Mouse (Mus musculus) adrenal gland, postnatal 4 days (tissue): ENCODE measurements around the gene Dgkd. TPM values are rescaled to one million over a fixed set of nuclear protein-coding genes. Genes with fewer than 3 reads are reported as not detected.

Experiments used
- DNase-seq, 2 experiments: peaks; one replicate each; pipeline ENCODE4 v3.0.0; 2021 to 2022; ENCODE audit warnings: low spot score in 2 of 2, mixed read lengths in 2 of 2
- total RNA-seq, 2 experiments: library from RNA; stranded (reverse); gene quantifications; 2 replicates each; pipeline ENCODE4 v1.2.3; 2021

Gene Dgkd
- total RNA-seq, 2 experiments from 2014 or later = 63.1 to 64.2 TPM

DNA sequence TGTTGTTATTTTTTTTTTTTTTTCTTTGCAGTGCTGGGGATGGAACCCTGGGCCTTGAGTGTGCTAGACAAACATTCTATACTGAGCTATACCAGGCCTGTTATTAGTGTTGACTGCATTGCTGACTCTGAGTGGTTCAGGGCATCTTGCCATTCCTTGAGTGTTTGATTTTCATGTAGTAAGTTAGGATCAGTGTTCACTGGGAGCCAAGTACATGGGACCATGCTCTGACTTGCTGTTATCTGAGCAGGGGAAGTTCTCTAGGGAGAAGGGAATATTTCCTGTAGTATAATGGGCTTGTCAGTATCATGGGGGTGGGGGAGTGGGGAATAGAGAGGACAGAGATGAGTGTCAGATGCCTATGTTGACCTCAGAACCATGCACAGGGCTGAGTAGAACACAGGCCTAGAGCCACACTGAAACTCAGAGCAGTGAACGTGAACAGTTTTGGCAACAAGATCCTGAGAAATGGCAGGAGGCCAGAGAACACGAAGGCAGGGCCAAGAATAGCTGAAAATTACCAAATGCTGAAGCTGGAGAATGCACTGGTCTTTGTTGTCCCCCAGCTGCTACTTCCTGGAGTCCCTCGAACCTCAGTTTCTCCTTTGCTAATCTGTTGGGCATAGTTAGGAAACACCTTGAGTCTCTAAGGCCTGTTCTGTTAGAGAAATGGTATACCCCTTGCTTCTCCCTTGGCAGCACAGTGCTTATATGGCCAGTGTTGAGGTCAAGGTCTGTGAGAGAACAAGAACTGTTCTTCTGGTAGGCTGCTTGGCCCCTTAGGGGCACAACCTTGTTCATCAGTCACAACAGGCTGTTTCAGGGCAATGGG is 26.6 kb downstream of the Dgkd start:
- DNase-seq = peak; percentile 22 to 46

DNA sequence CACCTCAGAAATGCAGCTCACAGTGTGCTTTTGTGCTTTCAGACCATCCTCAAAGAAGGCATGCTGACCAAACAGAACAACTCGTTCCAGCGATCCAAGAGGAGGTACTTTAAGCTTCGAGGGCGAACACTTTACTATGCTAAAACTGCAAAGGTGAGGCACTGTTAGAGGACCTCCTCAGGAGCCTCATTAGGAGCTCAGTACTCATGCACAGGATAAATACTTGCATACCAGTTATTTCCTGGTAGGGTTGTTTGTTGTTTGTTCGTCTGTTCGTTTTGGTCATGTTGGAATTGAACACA is 27.2 kb downstream of the Dgkd start:
- no peak for DNase-seq

DNA sequence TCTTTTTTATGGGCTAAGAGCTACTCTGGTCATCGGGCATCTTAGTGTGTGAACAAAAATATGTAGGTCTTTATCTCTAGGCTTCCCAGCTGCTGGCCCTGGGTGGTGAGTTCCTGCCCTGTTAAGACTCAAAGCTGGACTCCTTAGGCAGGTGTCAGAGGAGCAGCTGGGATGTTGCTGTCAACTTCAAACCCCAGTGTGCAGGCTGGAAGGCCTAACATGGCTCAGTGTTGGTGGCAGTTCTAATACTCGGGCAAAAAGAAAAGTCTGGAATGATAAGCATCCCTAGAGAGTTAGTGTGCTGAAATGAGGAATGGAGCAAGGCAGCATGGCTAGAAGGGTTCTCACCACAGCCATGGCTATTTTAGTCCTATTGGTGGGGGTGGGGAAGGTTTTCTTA is 27.8 kb downstream of the Dgkd start:
- DNase-seq = no peak

DNA sequence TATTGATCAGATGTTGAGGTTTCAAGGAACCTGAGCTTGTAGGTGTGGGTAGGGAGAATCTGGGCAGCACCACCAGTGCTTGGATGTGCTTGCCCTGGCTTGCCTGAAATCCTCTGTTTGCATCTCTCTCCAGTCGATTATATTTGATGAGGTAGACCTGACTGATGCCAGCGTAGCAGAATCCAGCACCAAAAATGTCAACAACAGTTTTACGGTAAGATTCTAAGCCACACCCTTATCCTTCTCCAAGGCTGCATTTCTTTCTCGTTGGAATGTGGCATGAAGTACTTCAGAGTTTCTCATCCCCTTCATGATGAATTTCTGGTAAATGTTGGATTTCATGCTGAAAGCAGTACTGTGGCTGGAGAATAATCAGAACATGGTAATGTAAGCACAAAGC is 28.6 kb downstream of the Dgkd start:
- DNase-seq = no peak

DNA sequence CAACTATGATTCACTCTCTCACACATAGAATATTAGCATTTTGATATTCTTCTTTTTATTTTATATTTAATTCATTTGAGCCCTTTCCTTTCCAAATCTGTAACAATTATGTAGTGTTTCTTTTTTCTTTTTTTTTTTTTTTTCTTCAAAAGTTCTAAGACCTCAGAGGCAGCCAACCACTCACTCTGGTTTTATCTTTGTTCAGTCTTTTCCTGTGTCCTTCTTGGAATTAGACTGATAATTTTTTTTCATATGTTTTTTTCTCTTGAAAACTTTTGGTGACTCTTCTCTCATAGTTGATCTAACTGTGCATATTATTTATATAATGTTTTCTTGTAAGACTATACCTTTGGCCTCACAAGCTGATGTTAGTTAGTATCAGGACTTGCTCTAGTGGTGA is 29.5 kb downstream of the Dgkd start:
- no peak for DNase-seq

DNA sequence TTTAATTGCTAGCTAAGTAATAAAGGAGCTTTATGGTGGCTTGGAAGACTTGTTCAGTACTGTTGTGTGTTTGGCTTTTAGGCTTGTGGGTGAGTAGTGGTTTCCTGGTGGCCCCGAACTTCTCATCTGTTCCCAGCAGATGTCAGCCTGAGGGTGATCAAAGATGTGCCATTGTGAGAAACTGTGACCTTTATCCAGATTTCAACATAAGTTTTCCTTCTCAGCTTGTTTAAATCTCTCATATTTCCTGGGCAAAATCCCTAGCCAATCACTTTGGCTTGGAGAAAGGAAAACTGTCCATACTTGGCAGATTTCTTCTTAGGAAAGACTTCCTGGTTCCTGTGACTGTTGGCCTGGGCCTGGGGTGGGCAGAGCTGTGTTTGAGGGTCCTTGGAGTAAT is 37.9 kb downstream of the Dgkd start:
- no peak for DNase-seq

DNA sequence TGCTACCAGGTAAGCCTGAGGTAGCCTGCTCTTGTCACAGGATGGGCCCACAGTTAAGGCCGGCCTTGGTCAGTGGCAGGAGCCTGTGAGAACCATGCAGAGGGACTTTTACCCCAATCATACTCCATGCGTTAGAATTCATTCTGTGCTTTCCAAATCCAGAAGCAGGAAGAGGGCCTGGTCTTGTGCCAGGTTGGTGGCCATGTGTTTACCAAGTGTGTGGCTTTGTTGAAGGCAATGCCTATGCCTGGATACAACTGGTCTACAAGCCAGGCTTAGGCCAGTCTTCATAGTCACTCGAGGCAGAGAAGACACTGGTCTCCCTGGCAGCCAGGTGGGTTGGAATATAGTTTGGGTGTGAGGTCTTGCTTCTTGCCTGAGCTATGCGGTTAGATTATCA is 38.5 kb downstream of the Dgkd start:
- no peak for DNase-seq

DNA sequence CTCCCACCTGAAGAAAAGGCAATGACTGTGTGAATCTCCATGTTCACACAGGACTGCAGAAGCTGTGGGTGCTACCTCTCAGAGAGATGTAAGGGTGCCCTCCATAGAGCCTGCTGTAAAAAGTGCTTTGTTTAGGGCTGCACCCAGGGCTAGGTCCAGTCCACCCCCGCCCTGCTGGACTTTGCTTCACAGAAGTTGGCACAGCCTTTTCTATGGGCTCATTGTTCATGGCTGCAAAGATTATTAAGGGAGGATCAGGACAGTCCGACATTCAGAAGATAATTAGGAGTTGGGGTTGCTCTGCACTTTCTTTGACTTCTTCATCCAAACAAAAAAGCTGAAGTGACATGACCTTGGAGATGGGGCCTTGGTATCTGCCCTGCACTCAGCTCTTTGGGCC is 39.4 kb downstream of the Dgkd start:
- DNase-seq = no peak

DNA sequence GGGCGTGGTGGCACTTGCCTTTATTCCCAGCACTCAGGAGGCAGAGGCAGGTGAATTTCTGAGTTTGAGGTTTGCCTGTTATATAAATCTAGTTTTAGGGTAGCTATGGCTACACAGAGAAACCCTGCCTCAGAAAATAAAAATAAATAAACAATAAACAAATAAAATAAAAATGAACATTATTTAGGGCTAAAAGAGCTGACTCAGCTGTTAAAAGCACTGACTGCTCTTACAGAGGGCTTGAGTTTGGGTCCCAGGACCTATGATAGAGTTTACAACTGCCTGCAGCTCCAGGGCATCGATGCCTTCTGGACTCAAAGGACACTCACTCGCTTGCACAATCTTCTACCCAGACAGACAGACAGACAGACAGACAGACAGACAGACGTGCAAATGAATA is 40.3 kb downstream of the Dgkd start:
- DNase-seq = no peak

DNA sequence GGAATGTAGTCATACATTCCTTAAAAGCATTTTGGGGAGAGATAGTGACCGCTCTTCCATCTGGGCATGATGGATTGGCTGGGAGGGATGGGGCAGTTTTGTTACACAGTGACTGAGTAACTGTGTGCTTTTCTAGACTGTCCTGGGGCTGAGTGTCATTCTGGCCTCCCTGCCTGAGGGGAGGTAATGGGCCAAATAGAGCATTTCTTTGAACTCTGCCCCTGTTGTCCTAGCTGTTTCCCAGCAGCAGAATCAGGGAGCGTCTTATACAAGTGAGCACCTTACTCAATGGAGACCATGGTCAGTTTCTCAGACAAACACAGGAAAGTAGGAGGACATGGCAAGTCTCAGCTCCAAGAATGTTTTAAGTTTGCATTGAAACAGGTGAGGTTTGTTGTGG is 43.8 kb downstream of the Dgkd start:
- DNase-seq = no peak

DNA sequence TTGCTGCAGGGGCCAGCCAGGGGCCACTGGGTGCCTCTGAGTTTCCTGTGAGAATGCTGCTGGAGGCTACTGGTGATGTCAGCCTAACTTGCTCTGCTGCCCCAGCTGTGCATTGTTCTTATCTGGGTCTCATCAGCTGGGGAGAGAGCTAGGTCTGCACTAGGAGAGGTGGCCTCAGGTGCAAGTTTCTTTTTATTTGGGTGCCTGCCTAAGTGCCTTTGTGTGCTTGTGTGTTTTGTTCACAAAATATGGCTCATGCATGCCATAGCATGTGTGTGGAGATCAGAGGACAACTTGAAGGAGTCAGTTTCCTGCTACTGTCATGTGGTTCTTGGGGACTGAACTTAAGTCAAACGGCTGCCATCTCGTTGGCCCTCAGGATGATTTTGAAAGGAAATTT is 46.6 kb downstream of the Dgkd start:
- no peak for DNase-seq

DNA sequence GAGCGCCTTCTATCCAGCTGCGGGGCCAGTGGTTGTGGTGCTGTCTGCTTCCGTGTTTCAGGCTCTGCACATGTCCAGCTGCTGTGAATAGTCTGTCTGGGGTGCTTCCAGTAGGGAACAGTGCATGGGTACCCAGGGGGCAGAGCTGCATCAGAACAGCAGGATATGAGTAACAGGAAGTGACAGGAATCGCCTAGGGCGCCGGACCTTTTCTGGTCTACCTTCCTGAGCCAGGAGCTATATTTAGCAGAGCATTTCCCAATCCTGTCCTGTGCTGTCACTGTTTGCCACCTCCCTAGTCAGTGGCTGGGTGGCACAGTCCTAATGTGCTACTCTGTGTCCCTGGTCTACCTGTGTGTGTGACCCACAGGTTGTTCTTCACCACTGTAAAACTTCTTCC is 47.9 kb downstream of the Dgkd start:
- DNase-seq = peak in 1 of 2 experiments; percentile 16

DNA sequence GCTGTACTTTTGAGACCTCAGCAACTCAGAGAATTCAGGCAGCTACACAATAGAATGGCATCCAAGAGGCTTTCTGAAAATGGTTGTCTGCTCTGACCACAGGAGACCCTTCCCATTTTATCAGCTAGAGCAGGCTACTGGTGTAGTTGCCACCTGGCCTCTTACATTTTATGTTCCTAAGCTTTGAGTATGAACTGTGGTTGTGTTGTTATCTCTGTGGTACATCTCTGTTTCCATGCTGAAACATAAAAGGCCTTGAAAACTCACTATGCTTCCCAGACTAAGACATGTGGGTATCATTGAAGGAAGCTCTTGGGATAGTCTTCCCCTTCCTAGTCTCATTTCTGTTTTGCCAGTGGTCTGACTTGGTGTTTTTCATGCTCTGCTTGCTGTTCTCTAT is 49.1 kb downstream of the Dgkd start:
- DNase-seq = no peak

DNA sequence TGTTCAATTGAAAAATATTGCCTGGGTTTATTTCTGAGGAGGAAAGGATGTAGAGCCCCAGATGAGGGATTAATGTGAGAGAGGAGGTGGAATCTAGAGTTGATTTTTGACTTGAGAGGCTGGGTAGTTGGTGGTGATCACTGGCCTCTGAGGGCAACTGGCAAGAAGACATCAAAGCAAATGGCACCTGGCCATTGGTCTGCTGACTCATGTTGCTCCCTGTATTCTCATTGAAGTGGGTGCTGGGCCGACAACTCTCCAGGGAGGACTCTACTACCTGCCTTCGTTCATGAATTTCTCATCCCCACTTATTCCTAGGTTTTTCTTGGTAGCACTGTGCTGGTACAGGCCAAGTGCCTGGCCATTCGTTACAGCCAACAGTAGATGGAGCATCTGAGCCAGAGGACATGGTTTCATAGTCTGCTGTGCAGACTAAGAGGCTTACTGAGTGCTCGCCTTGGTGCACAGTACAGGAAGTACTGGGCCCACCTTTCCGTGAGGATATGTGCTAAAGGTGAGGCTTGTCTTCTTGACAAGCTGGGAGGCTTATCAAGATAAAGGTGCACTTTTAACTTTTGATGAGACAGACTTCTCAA is 53.4 kb downstream of the Dgkd start:
- DNase-seq = no peak

DNA sequence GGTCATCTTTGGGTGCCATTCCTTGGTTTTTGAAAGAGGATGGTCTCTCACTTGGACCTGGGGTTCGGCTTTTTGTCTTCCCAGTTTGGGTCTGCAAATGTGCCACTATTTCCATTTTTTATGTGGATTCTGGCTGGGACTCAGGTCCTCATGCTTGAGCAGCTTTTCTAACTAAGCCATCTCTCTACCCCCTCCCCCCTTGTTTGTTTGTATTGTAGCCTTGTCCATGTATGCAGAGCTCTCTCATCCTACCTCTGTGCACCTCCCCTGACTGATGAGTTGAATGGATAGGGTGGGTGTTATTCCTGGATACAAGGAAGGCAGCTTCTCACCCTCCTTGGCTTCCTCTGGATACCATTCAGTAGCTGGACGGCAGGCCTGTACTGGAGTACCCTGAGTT is 54.9 kb downstream of the Dgkd start:
- no peak for DNase-seq

DNA sequence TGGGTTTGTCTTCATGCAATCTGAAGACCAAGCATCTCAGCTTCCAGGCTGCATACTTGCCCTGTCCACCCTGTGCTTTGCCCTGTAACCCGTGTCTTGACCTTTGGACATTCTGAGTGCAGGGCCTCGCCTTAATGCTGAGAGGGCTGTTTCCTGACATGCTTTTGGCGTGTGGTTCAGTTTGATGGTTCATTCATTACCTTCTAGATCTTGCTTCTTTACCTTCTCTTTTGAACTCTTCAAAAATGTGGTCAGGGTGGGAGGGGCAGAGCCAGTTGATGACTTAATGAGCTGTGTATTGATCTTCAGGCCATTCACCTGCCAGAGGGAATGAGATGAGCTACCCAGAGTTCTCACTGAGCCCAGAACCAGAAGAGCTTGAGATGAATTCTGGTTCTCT is 55.6 kb downstream of the Dgkd start:
- DNase-seq = no peak

DNA sequence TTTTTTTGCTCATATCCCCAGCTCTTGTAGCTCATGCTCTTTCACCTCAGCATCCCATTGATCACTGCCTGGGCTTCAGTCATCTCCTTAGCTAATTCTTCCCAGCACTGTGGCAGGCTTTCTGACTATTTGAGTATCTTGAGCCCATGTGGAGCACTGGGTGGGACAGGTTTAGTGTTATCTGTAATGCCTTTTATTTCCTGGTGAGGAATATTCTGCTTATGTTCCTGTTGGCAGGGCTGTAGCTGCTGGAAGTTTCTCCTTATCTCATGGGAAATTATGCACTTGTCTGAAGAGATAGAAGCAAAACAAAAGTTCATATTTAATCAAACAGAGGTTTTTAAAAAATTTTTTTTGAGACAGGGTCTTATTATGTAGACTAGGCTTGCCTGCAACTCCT is 56.5 kb downstream of the Dgkd start:
- no peak for DNase-seq

DNA sequence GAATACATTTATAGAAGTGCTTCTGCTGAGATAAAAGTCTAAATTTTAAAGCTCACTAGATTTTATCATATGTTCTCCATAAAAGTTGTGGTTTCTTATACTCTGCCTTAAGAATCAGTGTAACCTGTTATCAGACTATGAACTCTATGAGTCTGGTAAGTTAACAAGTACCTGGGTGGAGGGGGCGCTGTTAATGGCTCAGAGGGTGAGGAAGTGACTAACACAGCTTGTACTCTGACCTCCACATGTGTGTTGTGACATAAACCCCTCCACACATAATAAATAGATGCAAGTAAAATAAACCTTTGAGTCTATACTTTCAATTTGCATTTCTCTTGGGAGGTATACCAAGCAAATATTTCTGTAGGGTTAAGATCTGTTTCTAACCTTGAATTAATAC is 57.3 kb downstream of the Dgkd start:
- DNase-seq = no peak

DNA sequence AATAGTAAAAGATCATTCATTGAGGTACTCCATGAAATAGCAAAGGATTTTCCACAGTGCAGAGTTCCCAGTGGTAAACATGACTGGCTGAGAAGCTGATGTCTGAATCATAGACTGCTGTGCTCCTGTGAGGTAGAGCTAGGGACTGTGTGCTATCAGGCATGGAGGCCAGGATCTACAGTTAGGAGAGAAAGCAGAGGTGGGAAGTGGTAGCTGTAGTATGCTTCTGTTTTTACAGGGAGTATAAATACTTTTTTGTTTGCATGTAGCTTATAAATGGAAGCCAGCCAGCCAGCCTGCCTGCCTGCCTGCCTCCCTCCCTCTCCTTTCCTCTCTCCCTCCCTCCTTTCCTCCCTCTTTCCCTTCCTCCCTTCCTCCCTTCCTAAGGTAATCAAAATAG is 60.3 kb downstream of the Dgkd start:
- DNase-seq = no peak

DNA sequence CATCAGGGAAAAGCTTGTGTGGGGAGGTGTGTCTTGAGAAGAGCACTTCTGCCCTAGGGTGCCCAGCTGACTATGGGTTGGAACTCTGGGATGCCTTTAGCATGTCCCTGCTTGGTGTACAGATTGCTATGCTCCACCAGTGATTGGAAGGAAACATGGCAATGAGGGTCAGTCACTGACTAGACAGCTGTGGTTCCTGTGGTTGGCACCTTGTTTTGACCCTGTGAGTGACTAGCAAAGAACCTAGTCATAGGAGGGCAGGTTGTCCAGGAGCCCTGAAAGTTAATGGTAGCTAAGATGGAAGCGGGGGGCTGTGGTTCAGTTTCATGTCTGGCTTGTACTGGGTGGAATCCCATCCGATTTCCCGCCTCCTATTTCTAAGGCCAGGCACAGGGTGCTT is 64.3 kb downstream of the Dgkd start:
- DNase-seq = no peak

DNA sequence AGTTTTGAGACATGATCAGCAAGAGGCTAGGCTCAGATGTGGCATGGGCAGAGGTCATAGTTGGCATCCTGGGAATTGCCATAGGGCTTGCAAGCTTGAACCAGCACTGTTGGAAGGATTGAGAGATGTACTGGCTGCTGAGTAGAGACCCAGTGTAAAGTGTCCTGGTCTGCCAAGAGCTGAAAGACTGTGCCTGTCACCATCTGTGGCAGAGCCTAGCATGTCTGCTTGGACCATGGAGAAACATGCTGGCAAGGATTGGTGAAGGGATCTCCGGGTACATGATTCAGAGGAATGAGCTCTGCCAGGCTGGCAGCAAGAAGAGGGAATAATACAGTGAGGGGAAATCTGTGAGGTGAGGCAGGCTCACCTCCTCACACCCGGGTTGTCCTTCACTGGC is 65.0 kb downstream of the Dgkd start:
- no peak for DNase-seq

DNA sequence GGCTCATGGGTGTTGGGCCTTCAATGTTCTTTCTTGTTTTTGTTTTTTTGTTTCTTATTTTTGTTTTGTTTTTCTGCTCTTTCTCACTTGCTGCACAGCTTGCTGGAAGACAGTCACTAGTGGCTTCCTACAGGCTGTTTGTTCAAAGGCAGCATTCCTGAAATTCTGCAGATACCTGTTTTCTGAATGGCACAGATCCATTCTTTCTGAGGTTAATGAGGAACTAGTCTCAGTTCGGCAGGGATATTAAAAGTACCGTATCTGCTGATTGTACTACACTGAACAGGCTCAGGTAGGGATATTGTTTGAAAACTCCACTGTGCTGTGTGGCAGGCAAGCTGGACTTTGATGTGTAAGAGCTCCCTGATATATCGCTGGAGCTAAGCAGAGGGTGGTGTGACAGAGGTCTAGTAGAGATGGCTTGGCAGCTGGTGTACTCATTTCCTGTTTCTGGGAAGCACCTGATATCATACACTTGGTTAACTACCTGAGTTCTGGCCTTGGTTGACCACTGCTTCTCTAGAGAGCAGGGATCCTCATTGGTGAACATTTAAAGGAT is 67.0 kb downstream of the Dgkd start:
- no peak for DNase-seq

DNA sequence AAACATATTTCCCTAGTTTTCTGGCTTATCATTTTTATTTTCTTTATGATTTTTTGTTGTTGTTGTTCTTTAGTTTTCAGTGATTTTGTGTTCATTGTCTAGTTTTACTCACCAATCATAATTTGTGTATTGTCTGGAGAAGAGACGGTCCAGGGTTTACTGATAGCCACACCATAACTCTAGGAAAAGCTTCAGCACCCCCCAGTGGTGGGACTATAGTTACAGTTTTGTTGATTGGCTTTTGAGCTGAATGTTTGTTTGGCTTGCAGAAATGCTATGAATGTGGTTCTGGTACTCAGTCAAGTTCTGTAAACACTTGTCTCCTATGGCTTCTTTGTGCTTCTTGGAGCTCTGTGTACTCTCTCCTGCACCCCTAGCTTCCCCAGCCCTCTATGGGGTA is 69.6 kb downstream of the Dgkd start:
- DNase-seq = peak in 1 of 2 experiments; percentile 18
